Mouse (Mus musculus): ENCODE measurements around the gene Ube2o. TPM values are rescaled to one million over a fixed set of nuclear protein-coding genes. Genes with fewer than 3 reads are reported as not detected.

Gene Ube2o
- polyA plus RNA-seq (2012; rRNA removed) (29.7 and 33.4 TPM in 2 replicates), polyA plus RNA-seq (2014; fragmentation: Nextera tagmentation; extraction: Ambion mirVana) (18.7 and 25.5 TPM in 2 replicates)

DNA sequence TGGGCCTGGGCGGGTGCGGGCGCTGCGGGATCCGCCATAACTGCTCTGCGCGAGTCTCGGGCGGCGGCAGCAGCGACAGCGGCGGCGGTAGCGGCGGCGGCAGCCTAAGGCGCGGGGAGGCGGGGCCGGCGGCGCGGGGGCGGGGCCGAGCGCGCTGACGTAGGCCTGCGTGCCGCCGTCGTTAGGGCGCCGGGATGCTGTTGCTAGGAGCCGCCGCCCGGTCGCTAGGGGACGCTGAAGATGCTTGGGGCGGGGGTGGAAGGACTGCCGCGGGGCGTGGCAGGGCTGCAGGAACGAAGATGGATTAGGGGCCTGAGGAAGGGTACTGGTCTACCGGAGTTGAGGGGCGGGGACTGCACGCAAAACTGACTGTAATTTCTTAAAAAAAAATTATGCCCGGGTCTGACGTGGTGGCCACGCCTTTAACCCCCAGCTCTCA is at the start of gene Ube2o:
Gene Ube2o (minus strand): TSS at position 72 of the 439 bp plus-strand sequence.
- DNase-seq (ENCODE audit: low spot score) (peak; percentile 82), ATAC-seq (ENCODE audit: low FRiP score, low read depth) (peak; percentile 92)
- no peak for TF ChIP-seq POLR2A (IDR thresholded peaks at IDR 0.05; ENCODE audit: borderline replicate concordance, extremely low read depth, insufficient read depth, insufficient read length)
- H3K4me3 ChIP-seq (replicated peaks; ENCODE audit: low read length): peak within 1 kb of the TSS; percentile 92
- H3K4me1 ChIP-seq (ENCODE audit: control insufficient read depth, insufficient read depth, low read length): peaks cover 13% of the 10 kb centered on the region
- H3K27me3 ChIP-seq (ENCODE audit: control insufficient read depth, insufficient read depth, low read length): no peaks in the 10 kb centered on the region
- H3K27ac ChIP-seq (replicated peaks; ENCODE audit: low read depth, low read length): peak within 1 kb of the TSS; percentile 88
- H3K36me3 ChIP-seq (ENCODE audit: control insufficient read depth, insufficient read depth, low read length): no peaks in the 10 kb centered on the region
- peak within 1 kb of the TSS; percentile 88 for H3K9ac ChIP-seq (ENCODE audit: low read depth, low read length, severe bottlenecking)
- no peaks in the 10 kb centered on the region for H3K9me3 ChIP-seq (ENCODE audit: control insufficient read depth, low read length)
- peak within 1 kb of the TSS; percentile 79 for H3K4me2 ChIP-seq (replicated peaks; ENCODE audit: low read depth, low read length, severe bottlenecking)
- 2% methylated on average over 27 of the region's 51 CpGs for WGBS

DNA sequence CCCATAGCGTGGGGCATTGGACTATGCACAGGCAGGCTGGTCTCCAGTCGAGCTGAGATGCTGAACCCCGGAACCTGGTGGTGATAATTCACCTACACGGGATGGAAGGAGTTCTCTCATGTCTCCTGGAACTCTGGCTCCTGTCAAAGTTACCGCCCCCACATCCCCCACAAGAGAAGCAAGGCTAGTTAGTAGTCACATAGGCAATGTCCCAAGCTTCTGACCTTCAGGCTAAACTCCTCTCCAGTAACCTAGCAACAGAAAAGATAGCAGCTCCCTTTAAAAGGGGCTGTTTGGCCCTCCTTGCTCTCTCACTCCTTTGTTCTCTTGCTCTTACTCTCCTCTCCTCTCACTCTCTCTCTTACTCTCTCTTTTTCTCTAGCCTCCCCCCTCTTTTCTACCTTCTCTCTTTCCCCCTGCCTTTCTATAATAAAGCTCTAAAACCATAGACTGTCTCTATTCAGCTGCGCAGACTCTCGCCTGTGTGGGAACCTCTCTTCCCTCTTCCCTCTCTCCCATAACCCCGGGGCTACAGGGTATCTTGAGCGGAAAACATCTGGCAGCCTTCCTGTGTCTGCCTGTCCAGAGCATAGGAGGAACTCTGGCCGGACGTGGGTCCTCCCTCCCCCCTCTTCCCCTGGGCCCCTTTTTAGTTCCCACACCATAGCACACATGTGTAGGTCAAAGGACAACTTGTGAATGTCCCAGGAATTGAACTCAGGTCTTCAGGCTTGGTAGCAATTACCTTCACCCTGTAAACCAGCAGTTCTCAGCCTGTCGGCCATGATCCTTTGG is 49.1 kb upstream of the Ube2o start:
- no peaks in the 10 kb centered on the region for H3K36me3 ChIP-seq (ENCODE audit: control insufficient read depth, insufficient read depth, low read length)
- DNase-seq (ENCODE audit: low spot score) (no peak), ATAC-seq (ENCODE audit: low FRiP score, low read depth) (no peak)
- no peak overlapping the region for H3K4me3 ChIP-seq (replicated peaks; ENCODE audit: low read length)
- no peak overlapping the region for H3K4me2 ChIP-seq (replicated peaks; ENCODE audit: low read depth, low read length, severe bottlenecking)
- H3K9me3 ChIP-seq (ENCODE audit: control insufficient read depth, low read length): no peaks in the 10 kb centered on the region
- no peak overlapping the region for H3K9ac ChIP-seq (ENCODE audit: low read depth, low read length, severe bottlenecking)
- no peaks in the 10 kb centered on the region for H3K4me1 ChIP-seq (ENCODE audit: control insufficient read depth, insufficient read depth, low read length)
- TF ChIP-seq POLR2A (IDR thresholded peaks at IDR 0.05; ENCODE audit: borderline replicate concordance, extremely low read depth, insufficient read depth, insufficient read length): no peak
- no peaks in the 10 kb centered on the region for H3K27me3 ChIP-seq (ENCODE audit: control insufficient read depth, insufficient read depth, low read length)
- WGBS: 33% methylated on average over 12 of the region's 12 CpGs
- no peak overlapping the region for H3K27ac ChIP-seq (replicated peaks; ENCODE audit: low read depth, low read length)

DNA sequence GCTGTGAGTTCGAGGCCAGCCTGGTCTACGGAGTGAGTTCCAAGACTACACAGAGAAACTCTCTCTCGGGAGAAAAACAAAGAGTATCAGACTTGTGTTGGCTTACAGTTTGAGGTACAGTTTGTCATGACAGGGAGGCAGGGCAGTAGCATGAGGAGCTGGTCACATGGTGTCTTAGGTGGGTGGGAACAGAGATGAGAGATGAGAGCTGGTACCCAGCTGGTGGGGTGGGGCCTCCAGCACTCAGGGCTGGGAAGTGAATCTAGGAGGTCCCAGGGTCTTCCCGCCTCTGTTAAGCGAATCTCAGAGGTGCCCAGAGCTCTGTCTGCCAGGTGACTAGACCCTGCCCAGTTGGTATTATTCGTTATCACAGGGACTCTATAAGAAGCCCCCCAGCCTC is 48.2 kb upstream of the Ube2o start:
- Histone ChIP-seq H3K36me3 (ENCODE audit: control insufficient read depth, insufficient read depth, low read length) (no peaks in the 10 kb centered on the region), H3K9ac (ENCODE audit: low read depth, low read length, severe bottlenecking) (no peak overlapping the region), H3K27ac (replicated peaks; ENCODE audit: low read depth, low read length) (no peak overlapping the region), H3K4me3 (replicated peaks; ENCODE audit: low read length) (no peak overlapping the region), H3K27me3 (ENCODE audit: control insufficient read depth, insufficient read depth, low read length) (no peaks in the 10 kb centered on the region), H3K4me1 (ENCODE audit: control insufficient read depth, insufficient read depth, low read length) (no peaks in the 10 kb centered on the region), H3K9me3 (ENCODE audit: control insufficient read depth, low read length) (no peaks in the 10 kb centered on the region), H3K4me2 (replicated peaks; ENCODE audit: low read depth, low read length, severe bottlenecking) (no peak overlapping the region)
- DNase-seq (ENCODE audit: low spot score) (no peak), ATAC-seq (ENCODE audit: low FRiP score, low read depth) (no peak)
- no peak for TF ChIP-seq POLR2A (IDR thresholded peaks at IDR 0.05; ENCODE audit: borderline replicate concordance, extremely low read depth, insufficient read depth, insufficient read length)
- WGBS: 82% methylated on average over 6 of the region's 6 CpGs

DNA sequence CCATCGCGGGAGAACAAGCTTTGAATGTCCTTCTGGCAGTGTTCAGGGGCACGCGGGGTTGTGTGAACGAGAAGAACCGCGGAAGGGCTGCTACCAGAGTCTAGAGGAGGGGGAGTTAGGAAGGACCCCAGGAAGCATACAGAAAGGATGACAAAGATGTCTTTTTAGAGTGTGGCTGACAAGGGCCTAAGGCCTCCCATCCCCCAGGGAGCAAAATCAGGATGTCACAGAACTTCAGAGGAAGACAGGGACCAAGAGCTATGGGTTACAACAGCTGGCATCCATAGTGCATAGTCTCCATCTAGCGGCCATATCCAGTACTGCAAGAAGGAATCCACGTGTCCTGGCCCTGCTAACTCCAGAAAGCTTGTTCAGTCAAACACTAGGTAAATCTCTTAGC is 47.5 kb upstream of the Ube2o start:
- ATAC-seq (ENCODE audit: low FRiP score, low read depth) (peak; percentile 51), DNase-seq (ENCODE audit: low spot score) (peak; percentile 90)
- Histone ChIP-seq H3K4me2 (replicated peaks; ENCODE audit: low read depth, low read length, severe bottlenecking) (no peak overlapping the region), H3K9me3 (ENCODE audit: control insufficient read depth, low read length) (no peaks in the 10 kb centered on the region), H3K27ac (replicated peaks; ENCODE audit: low read depth, low read length) (no peak overlapping the region), H3K9ac (ENCODE audit: low read depth, low read length, severe bottlenecking) (no peak overlapping the region), H3K4me1 (ENCODE audit: control insufficient read depth, insufficient read depth, low read length) (peaks cover under 1% of the 10 kb centered on the region), H3K27me3 (ENCODE audit: control insufficient read depth, insufficient read depth, low read length) (no peaks in the 10 kb centered on the region), H3K4me3 (replicated peaks; ENCODE audit: low read length) (no peak overlapping the region), H3K36me3 (ENCODE audit: control insufficient read depth, insufficient read depth, low read length) (no peaks in the 10 kb centered on the region)
- TF ChIP-seq POLR2A (IDR thresholded peaks at IDR 0.05; ENCODE audit: borderline replicate concordance, extremely low read depth, insufficient read depth, insufficient read length): no peak
- WGBS: 56% methylated on average over 9 of the region's 9 CpGs

DNA sequence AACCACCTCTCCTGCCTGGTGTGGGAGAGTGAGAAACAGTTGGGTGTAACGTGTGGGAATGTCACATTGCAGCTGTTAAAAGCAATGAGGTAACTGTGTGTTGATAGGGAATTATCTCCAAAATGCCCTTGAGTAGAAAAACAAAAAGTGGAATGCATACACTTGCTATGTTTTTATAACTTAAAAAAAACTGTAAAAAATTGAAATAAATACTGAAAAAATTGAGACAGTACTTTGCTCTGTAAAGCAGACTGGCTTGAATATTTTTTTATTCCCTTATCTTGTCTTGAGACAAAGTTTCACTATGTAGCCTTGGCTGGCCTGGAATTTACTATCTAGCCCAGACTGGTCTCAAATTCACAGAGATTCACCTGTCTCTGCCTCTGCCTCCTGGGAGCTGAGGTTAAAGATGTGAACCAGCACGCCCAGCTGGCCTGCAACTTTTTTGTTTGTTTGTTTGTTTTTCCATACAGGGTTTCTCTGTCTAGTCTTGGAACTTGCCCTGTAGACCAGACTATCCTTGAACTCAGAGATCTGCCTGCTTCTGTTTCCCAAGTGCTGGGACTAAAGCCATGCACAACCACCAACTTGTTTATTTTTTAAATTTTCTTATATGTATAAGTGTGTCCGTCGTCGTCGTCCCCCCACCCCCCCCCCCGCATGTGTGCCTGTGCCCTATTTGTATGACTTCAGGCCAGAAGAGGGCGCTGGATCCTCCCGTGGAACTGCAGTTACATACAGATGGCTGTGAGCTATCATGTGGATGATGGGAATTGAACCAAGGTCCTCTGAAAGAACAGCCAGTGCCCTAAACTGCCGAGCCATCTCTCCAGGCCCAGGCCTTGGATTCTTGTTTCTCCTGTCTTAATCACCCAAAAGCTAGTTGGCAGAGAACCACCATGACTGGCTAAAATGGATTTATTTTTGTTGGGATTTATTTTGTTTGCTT is 46.1 kb upstream of the Ube2o start:
- no peak for DNase-seq (ENCODE audit: low spot score)
- no peak for ATAC-seq (ENCODE audit: low FRiP score, low read depth)
- TF ChIP-seq POLR2A (IDR thresholded peaks at IDR 0.05; ENCODE audit: borderline replicate concordance, extremely low read depth, insufficient read depth, insufficient read length): no peak
- H3K27me3 ChIP-seq (ENCODE audit: control insufficient read depth, insufficient read depth, low read length): no peaks in the 10 kb centered on the region
- H3K27ac ChIP-seq (replicated peaks; ENCODE audit: low read depth, low read length): no peak overlapping the region
- H3K9me3 ChIP-seq (ENCODE audit: control insufficient read depth, low read length): no peaks in the 10 kb centered on the region
- no peak overlapping the region for H3K4me2 ChIP-seq (replicated peaks; ENCODE audit: low read depth, low read length, severe bottlenecking)
- no peaks in the 10 kb centered on the region for H3K36me3 ChIP-seq (ENCODE audit: control insufficient read depth, insufficient read depth, low read length)
- H3K9ac ChIP-seq (ENCODE audit: low read depth, low read length, severe bottlenecking): no peak overlapping the region
- H3K4me1 ChIP-seq (ENCODE audit: control insufficient read depth, insufficient read depth, low read length): peaks cover 8% of the 10 kb centered on the region
- WGBS: 44% methylated on average over 10 of the region's 10 CpGs
- H3K4me3 ChIP-seq (replicated peaks; ENCODE audit: low read length): no peak overlapping the region
